Mouse (Mus musculus) small intestine, adult 2 months (tissue): ENCODE measurements around the gene Cox7a1.

ENCODE experiments used
- CTCF ChIP-seq: fragments of 200-500 bp; IDR thresholded peaks from 2 replicates; pipeline ENCODE4 v1.5.1; 2012; ENCODE audit warnings: low read depth, mild to moderate bottlenecking, control low read depth, inconsistent platforms, low read length, moderate library complexity, mixed read lengths; ENCODE audit not compliant: insufficient replicate concordance, insufficient read length; ENCODE audit errors: extremely low read depth
- POLR2A ChIP-seq: fragments of 200-500 bp; IDR thresholded peaks from 2 replicates; pipeline ENCODE4 v1.6.1; 2012; ENCODE audit warnings: low read depth, mild to moderate bottlenecking, control low read depth, inconsistent platforms, low read length, moderate library complexity

DNA sequence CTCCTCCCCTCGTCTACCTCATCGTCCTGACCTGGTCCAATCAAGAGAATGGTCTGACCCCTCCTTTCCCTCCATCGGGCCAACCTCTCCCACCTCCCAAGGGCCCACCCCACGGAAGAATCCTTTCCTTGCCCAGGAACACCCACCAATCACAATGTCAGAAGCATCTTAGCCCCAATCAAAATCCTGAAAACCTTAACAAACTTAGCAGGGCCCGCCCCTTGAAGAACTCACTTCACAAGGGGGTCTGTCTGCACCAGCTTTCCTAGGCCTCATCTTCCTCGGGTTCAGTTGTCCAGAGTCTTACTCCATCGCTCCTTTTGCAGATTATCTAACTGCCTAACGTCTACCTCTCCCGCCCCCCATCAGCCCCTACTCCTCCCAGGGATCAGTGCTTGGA, 9.1 kb downstream of the Cox7a1 start:
- TF ChIP-seq POLR2A (no peak), CTCF (no peak)
